Mouse (Mus musculus) spleen, postnatal 0 days (tissue): Measurements from ENCODE around the gene Gramd1b. TPM values are rescaled to one million over a fixed set of nuclear protein-coding genes. Genes with fewer than 3 reads are reported as not detected.

Experiments
- polyA plus RNA-seq: library from polyadenylated mRNA; unstranded; fragments of >200 nt; fragmentation: Nextera tagmentation; extraction: Ambion mirVana; gene quantifications from 2 replicates; pipeline ENCODE4 v1.2.1, GENCODE M21; 2015

The Gramd1b gene
- polyA plus RNA-seq = 3.0 and 3.2 TPM in 2 replicates

GRCm38 (mm10) chr9:40531027-40531621 lies at the start of gene Gramd1b:
TSS of gene Gramd1b (minus strand) at chr9:40531383.

GRCm38 (mm10) chr9:40269103-40269861 lies 261.9 kb downstream of the Gramd1b start, which contains the start of gene Scn3b:
TSS of gene Scn3b (plus strand) at chr9:40269217.

Other genes with a start within 250 kb of the Gramd1b start
- not detected in 2 replicates for gene Gm21915, start 139.2 kb upstream of the Gramd1b start, polyA plus RNA-seq
- gene Clmp, start 154.6 kb upstream of the Gramd1b start, polyA plus RNA-seq = 6.3 and 7.8 TPM in 2 replicates